Mouse (Mus musculus) lung, postnatal 0 days (tissue): ENCODE results near the gene Edem2.

Source experiments
- CTCF ChIP-seq: IDR thresholded peaks from 2 replicates; pipeline ENCODE4 v1.5.1; 2016; ENCODE audit warnings: antibody characterized with exemption, mild to moderate bottlenecking
- EP300 ChIP-seq: IDR thresholded peaks from 2 replicates; pipeline ENCODE4 v1.6.1; 2016; ENCODE audit warnings: antibody characterized with exemption, mild to moderate bottlenecking, control low read depth

DNA sequence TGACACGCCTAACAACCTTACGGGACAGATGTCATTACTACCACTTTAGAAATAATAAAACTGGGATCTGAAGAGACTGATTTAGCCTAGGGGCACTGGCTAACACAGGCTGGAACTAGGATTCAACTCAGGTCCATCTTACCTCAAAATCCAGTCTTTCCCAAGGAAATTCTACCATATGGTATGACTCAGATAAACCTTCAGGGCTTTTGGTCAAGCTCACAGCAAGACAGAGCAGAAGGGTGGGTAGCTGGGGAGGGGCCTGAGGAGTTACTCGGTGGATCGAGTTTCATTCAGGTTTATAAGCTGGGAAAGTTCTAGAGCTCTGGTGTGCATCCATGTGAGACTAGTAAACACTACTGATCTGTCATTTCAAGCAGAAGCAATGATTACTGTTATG lies 40.1 kb downstream of the Edem2 start:
- TF ChIP-seq CTCF (no peak), EP300 (no peak)
